Mouse (Mus musculus) kidney, postnatal 4 days (tissue): Measurements from ENCODE around the gene Sox5.
A peak's percentile ranks its signal among the peaks of the same experiment; 100 is the strongest.

ENCODE experiments used
- DNase-seq, 2 experiments: peaks; one replicate each; pipeline ENCODE4 v3.0.0; 2021; ENCODE audit warnings: mixed read lengths in 2 of 2

Sox5 gene

GRCm38 (mm10) chr6:143900871-143901270 is 880.9 kb downstream of the Sox5 start:
- DNase-seq: no peak

- DNase-seq: no peak
Observed at GRCm38 (mm10) chr6:143895092-143895491, 886.7 kb downstream of the Sox5 start.

DNA sequence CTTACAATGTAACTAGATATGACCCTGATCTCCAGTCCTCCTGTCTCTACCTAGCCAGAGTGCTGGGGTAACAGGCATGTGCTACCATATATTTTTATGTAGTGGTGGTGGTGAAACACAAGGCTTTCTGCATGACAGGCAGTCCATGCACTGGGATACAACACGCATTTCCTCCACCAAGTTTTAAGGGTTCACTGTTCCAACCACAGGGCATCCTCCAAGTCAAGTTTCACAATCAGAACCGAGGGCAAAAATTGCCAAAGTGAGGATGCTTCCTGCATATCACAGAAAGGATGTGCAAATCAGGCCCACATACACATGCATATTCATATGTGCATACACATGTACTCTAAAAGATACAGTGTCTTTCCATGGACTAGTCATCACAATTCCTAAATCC is 888.9 kb downstream of the Sox5 start:
- DNase-seq: no peak

DNA sequence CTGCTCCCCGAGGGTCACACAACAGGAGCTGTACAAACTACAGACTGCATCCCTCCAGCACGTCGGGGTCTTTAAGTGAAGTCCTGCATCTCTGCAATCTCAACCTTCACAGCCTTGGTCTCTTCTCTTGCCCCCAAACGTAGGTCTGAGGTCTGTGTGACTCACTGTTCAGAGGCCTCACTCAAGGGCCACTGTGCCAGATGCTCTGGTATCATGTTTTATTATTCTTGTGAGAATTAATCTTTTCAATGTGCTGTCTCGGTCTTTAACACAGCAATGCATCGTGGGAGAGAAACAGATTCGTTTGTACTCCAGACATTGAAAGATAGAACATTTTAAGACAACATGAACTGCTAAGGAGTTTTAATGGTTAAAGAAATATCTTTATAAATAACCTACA is 893.2 kb downstream of the Sox5 start:
- no peak for DNase-seq

DNA sequence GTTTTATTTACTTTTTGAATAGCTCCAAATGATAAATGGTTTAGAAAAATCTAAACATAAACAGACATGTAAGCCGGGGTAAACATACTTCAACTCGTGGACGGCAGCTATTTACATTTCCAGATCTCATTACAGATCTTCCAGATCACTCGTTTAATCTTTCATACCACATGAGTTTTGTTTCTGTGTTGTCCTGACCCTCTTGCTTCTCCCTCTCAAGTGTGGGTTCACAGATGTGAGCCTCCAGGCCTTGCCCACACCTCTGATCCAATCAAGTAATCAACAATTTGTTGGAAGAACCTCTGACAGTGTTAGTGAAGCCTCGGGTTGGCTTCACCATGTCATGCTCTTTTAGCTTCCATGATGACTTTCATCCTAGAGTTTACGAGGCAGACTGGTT is 903.3 kb downstream of the Sox5 start:
- no peak for DNase-seq

DNA sequence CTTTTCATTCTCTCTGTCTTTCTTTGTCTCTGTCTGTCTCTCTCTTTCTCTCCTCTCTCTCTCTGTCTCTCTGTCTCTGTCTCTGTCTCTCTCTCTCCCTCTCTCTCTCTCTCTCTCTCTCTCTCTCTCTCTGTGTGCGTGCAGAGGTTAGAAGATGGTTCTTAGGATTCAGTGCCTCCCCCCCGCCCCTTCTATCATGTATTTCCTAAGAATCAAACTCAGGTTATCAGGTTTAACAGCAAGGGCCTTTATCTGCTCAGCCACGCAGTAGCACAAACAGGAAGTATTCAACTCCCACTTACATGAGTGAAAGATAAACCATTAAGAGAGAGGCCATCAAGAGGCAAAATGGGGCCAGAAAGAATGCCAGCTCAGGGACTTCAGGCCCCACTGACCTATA is 913.0 kb downstream of the Sox5 start:
- DNase-seq: no peak

DNA sequence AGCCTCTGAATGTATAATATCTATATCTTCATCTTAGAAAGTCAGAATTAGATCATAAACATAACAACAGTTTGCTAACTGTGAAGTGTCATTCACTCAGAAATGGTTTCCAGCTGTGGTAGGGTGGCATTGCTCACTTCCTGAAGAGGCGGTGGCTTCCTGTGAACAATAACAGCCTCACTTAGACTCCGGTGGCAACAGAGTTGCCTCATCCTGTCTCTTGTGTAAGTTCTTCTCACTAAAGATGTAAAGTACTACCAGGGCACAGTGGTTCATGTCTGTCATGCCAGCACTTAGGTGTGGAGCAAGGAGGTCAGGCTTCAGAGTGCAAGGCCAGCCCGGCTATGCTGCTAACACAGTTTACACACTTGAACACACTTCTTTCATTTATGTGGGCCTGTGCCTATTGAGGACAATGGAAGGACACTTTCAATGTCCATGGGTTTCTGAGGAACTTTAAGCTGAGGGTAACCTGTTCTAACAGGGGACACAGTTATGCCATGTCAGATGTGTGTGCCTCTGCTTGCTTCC is 913.6 kb downstream of the Sox5 start:
- DNase-seq: no peak

DNA sequence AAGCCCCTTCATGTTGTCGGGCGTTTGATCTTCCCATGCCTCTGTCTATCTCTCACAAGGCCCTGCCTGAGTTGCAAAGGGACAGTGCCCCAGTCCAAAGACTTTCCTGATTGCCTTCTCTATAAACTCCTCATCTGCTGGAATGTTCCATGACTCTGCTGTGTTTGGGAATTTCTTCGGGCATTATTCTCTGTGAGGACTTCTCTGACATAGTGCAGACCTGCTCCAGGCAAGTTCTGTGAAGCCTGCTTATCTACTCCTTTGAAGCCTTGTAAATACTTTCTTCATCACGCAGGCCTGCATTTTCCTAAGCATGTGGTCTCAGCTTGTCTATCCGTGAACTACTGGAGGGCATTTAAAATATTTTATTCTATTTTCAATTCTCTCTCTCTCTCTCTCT is 914.7 kb downstream of the Sox5 start:
- DNase-seq: no peak

GRCm38 (mm10) chr6:143866566-143866965 is 915.2 kb downstream of the Sox5 start:
- DNase-seq: no peak

DNA sequence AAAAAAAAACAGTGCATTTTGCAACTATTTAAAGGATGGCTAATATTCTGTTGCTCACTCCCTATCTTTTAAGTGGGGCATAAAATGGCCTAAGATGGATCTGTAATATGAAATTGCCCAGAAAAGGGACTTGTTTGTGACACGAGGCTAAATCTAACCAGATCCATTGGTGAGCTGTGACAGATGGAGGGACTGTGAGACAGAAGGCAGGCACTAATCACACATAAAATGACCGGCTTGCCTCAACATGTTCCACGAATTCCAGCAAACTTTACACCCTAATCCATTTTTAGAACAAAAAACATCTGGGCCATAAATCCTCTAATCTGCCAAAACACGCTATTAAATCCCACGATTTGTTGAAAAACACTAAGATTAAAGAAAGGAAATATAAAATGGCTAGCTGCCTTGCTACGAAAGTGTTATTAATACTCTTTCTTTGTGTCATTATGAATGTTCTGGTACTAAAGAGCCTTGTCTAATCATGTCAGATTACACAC is 919.1 kb downstream of the Sox5 start:
- DNase-seq: peak in 1 of 2 experiments; percentile 14

GRCm38 (mm10) chr6:143860036-143860435 is 921.7 kb downstream of the Sox5 start:
- no peak for DNase-seq

DNA sequence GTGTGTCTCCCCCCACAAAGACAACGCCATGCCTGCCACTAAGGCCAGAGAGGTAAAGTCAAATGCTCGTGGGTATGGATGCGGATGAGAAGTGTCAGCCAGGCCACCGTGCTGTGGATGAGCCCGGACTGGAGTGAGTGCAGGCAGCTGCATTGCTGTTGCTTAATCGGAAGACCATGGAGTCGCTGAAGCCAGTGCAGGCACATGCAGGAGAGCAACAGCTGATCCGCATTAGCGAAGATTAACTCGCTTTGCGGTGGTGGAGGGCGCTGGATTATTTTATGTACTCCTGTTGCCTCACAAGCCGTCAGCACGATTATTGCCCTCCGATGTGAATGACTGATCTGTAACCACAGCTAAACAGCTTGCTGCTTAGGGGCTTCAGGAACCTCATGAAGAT is 922.2 kb downstream of the Sox5 start:
- no peak for DNase-seq

GRCm38 (mm10) chr6:143858551-143858950 is 923.2 kb downstream of the Sox5 start:
- no peak for DNase-seq

DNA sequence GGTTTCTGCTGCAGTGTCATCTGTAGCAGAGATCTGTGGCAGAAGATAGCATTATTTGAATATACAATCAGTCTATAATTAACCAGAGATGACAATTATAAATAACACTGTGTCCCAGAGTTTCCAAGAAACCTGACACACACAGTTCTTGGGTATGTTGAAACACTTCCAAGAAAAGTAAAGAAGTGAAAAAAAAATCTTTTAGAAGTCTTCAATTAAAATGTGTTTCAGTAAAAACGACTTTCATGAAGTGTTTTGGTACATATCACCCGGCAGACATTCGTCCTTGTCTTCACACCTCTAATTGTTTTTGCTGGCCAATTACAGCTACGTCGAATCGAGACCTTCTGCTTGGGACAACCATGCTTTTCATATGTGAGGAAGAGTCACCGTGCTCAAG is 924.4 kb downstream of the Sox5 start:
- no peak for DNase-seq

DNA sequence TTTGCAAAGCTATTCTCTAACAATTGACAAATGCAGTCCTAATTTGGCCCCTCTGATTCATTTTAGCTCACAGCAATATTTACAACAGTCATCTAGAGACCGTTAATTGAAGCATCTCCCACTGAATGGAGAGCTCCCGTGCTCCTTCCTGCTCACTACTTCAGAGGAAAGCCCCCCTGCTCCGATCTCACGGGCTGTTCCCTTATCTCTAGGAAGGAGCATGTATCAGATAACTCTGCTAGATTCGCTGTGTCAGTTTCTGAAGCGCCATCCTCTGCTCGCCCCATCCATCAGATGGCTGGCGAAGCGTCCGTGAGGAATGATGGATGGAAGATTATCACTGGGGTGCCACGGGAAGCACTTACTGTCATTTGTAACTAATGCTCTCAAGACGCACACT is 926.4 kb downstream of the Sox5 start:
- no peak for DNase-seq

- DNase-seq: no peak
Observed at GRCm38 (mm10) chr6:143854031-143854430, 927.7 kb downstream of the Sox5 start.

DNA sequence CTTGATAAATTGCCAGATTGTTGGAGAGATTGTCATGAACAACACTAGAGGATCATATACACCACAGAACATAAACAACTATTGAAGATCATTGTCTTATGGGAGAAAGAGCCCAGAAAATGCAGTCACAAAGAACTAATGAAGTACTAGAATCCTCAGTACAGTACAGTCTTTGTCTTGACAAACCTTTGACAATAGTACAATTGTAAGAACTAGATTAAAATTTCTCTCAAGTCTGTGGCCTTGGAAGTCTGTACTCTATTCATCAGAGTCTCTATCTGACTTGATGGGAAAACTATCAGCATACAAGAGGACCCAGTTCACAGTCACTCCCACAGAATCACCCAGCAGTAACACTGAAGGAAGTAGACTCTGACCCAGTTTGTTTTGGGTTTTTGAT is 936.0 kb downstream of the Sox5 start:
- no peak for DNase-seq

GRCm38 (mm10) chr6:143844701-143844970 is 937.1 kb downstream of the Sox5 start:
- DNase-seq: no peak

GRCm38 (mm10) chr6:143843933-143844700 is 937.7 kb downstream of the Sox5 start:
- DNase-seq: no peak

DNA sequence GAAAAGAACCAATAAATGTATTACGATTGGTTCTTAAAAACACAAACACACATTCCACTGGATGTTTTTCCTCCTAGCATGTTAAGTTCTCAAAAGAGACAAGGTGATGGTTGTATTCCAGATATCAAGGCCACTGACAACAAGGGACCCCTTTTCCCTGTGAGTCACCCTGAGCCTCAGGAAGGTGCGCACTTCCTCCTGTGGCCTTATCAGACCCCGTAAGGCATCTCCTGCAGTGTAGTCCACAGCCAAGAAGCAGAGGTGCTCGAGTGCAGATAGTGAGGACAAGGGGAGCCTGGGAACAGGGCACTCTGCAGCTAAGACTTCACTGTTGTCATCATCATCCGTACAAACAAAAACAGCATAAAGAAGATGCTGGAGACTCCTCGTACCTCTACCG is 939.8 kb downstream of the Sox5 start:
- no peak for DNase-seq

- DNase-seq: no peak
Observed at GRCm38 (mm10) chr6:143841109-143841638, 940.6 kb downstream of the Sox5 start.

GRCm38 (mm10) chr6:143838384-143839076 is 943.2 kb downstream of the Sox5 start:
- DNase-seq: no peak

GRCm38 (mm10) chr6:143835331-143835730 is 946.4 kb downstream of the Sox5 start:
- no peak for DNase-seq

- DNase-seq: no peak
Observed at GRCm38 (mm10) chr6:143833986-143834385, 947.8 kb downstream of the Sox5 start.
